Mouse (Mus musculus) MEL (cell line): ENCODE results near the gene Pygo1. TPM values are rescaled to one million over a fixed set of nuclear protein-coding genes. Genes with fewer than 3 reads are reported as not detected.

Experiments
- DNase-seq: peaks from one replicate; pipeline ENCODE4 v3.0.0; 2011; ENCODE audit warnings: low read depth, low spot score
- H3K27ac ChIP-seq: 2 replicates; pipeline ENCODE4 v1.5.1; 2012; ENCODE audit warnings: low read depth, mild to moderate bottlenecking, control low read depth, low read length, moderate library complexity; ENCODE audit not compliant: control insufficient read depth
- H3K27me3 ChIP-seq, 2 experiments: fragments of 150-350 bp in 1 of 2; sonication (generic) in 1 of 2; 2 replicates each; pipeline ENCODE4 v1.6.1; 2012; ENCODE audit warnings: low read length in 2 of 2, mild to moderate bottlenecking in 2 of 2, improper control_type of control experiment in 1 of 2, moderate library complexity in 1 of 2; ENCODE audit not compliant: insufficient read depth in 2 of 2, control insufficient read depth in 1 of 2
- H3K36me3 ChIP-seq, 2 experiments: 2 replicates each; pipeline ENCODE4 v1.6.1; 2012 to 2014; ENCODE audit warnings: low read length in 2 of 2, improper control_type of control experiment in 1 of 2, inconsistent platforms in 1 of 2, mild to moderate bottlenecking in 1 of 2; ENCODE audit not compliant: insufficient read depth in 2 of 2, control insufficient read depth in 1 of 2
- H3K4me1 ChIP-seq, 2 experiments: fragments of 150-350 bp in 1 of 2; sonication (generic) in 1 of 2; 2 replicates each; pipeline ENCODE4 v1.6.1; 2012; ENCODE audit warnings: low read length in 2 of 2, improper control_type of control experiment in 1 of 2, mild to moderate bottlenecking in 1 of 2; ENCODE audit not compliant: insufficient read depth in 2 of 2, control insufficient read depth in 1 of 2
- H3K4me3 ChIP-seq, 2 experiments: fragments of 150-350 bp in 1 of 2; sonication (generic) in 1 of 2; 2 replicates each; pipeline ENCODE4 v1.5.1; 2012; ENCODE audit warnings: low read depth in 2 of 2, low read length in 2 of 2, mild to moderate bottlenecking in 2 of 2, moderate library complexity in 2 of 2, control low read depth in 1 of 2, improper control_type of control experiment in 1 of 2; ENCODE audit not compliant: control insufficient read depth in 1 of 2, insufficient read depth in 1 of 2
- H3K79me2 ChIP-seq: 2 replicates; pipeline ENCODE4 v1.6.1; 2012; ENCODE audit warnings: mild to moderate bottlenecking, low read length, moderate library complexity; ENCODE audit not compliant: control insufficient read depth, poor library complexity, insufficient read depth
- H3K9ac ChIP-seq: 2 replicates; pipeline ENCODE4 v1.6.1; 2012; ENCODE audit warnings: low read depth, mild to moderate bottlenecking, control low read depth, low read length, moderate library complexity; ENCODE audit not compliant: control insufficient read depth, poor library complexity, severe bottlenecking
- H3K9me3 ChIP-seq: fragments of 150-350 bp; sonication (generic); replicated peaks from 2 replicates; pipeline ENCODE4 v1.6.1; 2012; ENCODE audit warnings: mild to moderate bottlenecking, low read length, improper control_type of control experiment, moderate library complexity; ENCODE audit not compliant: insufficient read depth
- BHLHE40 ChIP-seq: IDR thresholded peaks from 2 replicates; pipeline ENCODE4 v1.6.1; 2012; ENCODE audit warnings: low read depth, mild to moderate bottlenecking, inconsistent platforms, low read length, improper control_type of control experiment, borderline replicate concordance
- E2F4 ChIP-seq: IDR thresholded peaks from 2 replicates; pipeline ENCODE4 v1.6.1; 2011; ENCODE audit warnings: low read depth, low read length, improper control_type of control experiment, borderline replicate concordance
- ELF1 ChIP-seq: IDR thresholded peaks from 2 replicates; pipeline ENCODE4 v1.6.1; 2014; ENCODE audit warnings: low read depth, mild to moderate bottlenecking, inconsistent platforms, low read length, improper control_type of control experiment, moderate library complexity
- HCFC1 ChIP-seq: IDR thresholded peaks from 2 replicates; pipeline ENCODE4 v1.6.1; 2012; ENCODE audit warnings: low read depth, mild to moderate bottlenecking, inconsistent platforms, low read length, improper control_type of control experiment, moderate library complexity
- JUND ChIP-seq: IDR thresholded peaks from 2 replicates; pipeline ENCODE4 v1.6.1; 2011; ENCODE audit warnings: low read depth, mild to moderate bottlenecking, improper control_type of control experiment, low read length
- KAT2A ChIP-seq: conservative IDR thresholded peaks from 2 replicates; pipeline ENCODE4 v1.6.1; 2012; ENCODE audit warnings: low read depth, low read length, improper control_type of control experiment, inconsistent platforms
- MAFK ChIP-seq: IDR thresholded peaks from 2 replicates; pipeline ENCODE4 v1.6.1; 2011; ENCODE audit warnings: low read depth, mild to moderate bottlenecking, low read length, improper control_type of control experiment, borderline replicate concordance
- MAX ChIP-seq: IDR thresholded peaks from 2 replicates; pipeline ENCODE4 v1.6.1; 2011; ENCODE audit warnings: low read length, improper control_type of control experiment
- MEF2A ChIP-seq: IDR thresholded peaks from 2 replicates; pipeline ENCODE4 v1.6.1; 2014; ENCODE audit warnings: low read depth, mild to moderate bottlenecking, inconsistent platforms, low read length, improper control_type of control experiment; ENCODE audit not compliant: poor library complexity, insufficient replicate concordance, severe bottlenecking; ENCODE audit errors: extremely low read depth
- MYB ChIP-seq: IDR thresholded peaks from 2 replicates; pipeline ENCODE4 v1.6.1; 2011; ENCODE audit warnings: mild to moderate bottlenecking, low read depth, low read length, improper control_type of control experiment
- NELFE ChIP-seq: IDR thresholded peaks from 2 replicates; pipeline ENCODE4 v1.6.1; 2011; ENCODE audit warnings: low read depth, low read length, improper control_type of control experiment
- POLR2AphosphoS2 ChIP-seq: IDR thresholded peaks from 2 replicates; pipeline ENCODE4 v1.6.1; 2011; ENCODE audit warnings: low read length, improper control_type of control experiment
- POLR2AphosphoS5 ChIP-seq: IDR thresholded peaks from 2 replicates; pipeline ENCODE4 v1.6.1; 2012; ENCODE audit warnings: low read depth, borderline replicate concordance, mild to moderate bottlenecking, inconsistent platforms, low read length, moderate library complexity, mixed read lengths
- RAD21 ChIP-seq: IDR thresholded peaks from 2 replicates; pipeline ENCODE4 v1.6.1; 2011; ENCODE audit warnings: mild to moderate bottlenecking, low read depth, low read length, improper control_type of control experiment
- TAL1 ChIP-seq: IDR thresholded peaks from 2 replicates; pipeline ENCODE4 v1.6.1; 2012; ENCODE audit warnings: mild to moderate bottlenecking, inconsistent platforms, low read length, moderate library complexity, mixed read lengths
- TBP ChIP-seq: IDR thresholded peaks from 2 replicates; pipeline ENCODE4 v1.8.0; 2011; ENCODE audit warnings: low read depth, low read length, improper control_type of control experiment
- TCF12 ChIP-seq: IDR thresholded peaks from 2 replicates; pipeline ENCODE4 v1.6.1; 2014; ENCODE audit warnings: low read depth, mild to moderate bottlenecking, inconsistent platforms, low read length, improper control_type of control experiment, moderate library complexity
- ZC3H11A ChIP-seq: IDR thresholded peaks from 2 replicates; pipeline ENCODE4 v1.6.1; 2012; ENCODE audit warnings: low read depth, mild to moderate bottlenecking, inconsistent platforms, low read length, improper control_type of control experiment
- ZMIZ1 ChIP-seq: IDR thresholded peaks from 2 replicates; pipeline ENCODE4 v1.6.1; 2012; ENCODE audit warnings: low read depth, mild to moderate bottlenecking, inconsistent platforms, low read length, improper control_type of control experiment, moderate library complexity
- polyA plus RNA-seq, 2 experiments: library from polyadenylated mRNA; stranded (reverse) in 1 of 2; unstranded in 1 of 2; fragments of >175 nt in 1 of 2; fragments of >200 nt in 1 of 2; gene quantifications; 2 replicates each; pipeline versions ENCODE4 v1.2.1 to v1.2.4; 2012; ENCODE audit warnings: low replicate concordance in 2 of 2, low read depth in 1 of 2; ENCODE audit not compliant: insufficient read length in 2 of 2, insufficient read depth in 1 of 2, missing spikeins in 1 of 2
- total RNA-seq: library from RNA; depleted of rRNA; stranded (reverse); fragments of 300-350 nt; gene quantifications from 2 replicates; pipeline ENCODE4 v1.2.3, GENCODE M21; 2012

The Pygo1 gene
- total and polyA plus RNA-seq, 3 experiments = not detected

DNA sequence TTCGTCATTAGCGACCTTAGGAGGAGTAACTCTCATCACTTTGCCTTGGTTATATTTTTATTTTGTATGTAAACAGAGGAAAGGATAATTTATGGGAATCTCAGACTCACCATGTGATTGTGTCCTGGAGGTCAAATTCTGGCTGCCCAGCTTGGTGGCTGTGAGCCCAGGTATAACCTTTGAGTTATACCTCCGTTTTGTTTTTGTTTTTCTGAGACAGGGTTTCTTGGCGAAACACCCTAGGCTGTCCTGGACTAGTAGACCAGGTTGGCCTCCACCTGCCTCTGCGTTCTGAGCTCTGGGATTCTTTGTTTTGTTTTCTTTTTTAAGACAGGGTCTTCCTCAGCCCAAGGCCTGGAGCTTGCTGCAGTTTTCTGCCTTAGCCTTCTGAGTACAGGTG, 63.3 kb downstream of the Pygo1 start:
- Histone ChIP-seq H3K9ac (no peak overlapping the region), H3K36me3 (peaks cover 0 to 11% of the 10 kb centered on the region in 2 experiments; a peak in 2 of 4 replicates)
- TF ChIP-seq ZMIZ1 (no peak), JUND (no peak), HCFC1 (no peak), ELF1 (no peak), BHLHE40 (no peak), POLR2AphosphoS2 (no peak), NELFE (no peak), POLR2AphosphoS5 (no peak), MYB (no peak), RAD21 (no peak), MAFK (no peak), MAX (no peak), TAL1 (no peak), E2F4 (no peak), MEF2A (no peak), ZC3H11A (no peak)
- TF ChIP-seq, all 39 proteins: peak for 0
- DNase-seq = no peak
- Histone ChIP-seq H3K4me1 (peaks cover 2 to 7% of the 10 kb centered on the region in 2 experiments), H3K79me2 (no peaks in the 10 kb centered on the region), H3K9me3 (no peaks in the 10 kb centered on the region), H3K27me3 (no peaks in the 10 kb centered on the region), H3K27ac (no peak overlapping the region), H3K4me3 (no peak overlapping the region)

- Histone ChIP-seq H3K27me3 (no peaks in the 10 kb centered on the region), H3K36me3 (peaks cover 0 to 5% of the 10 kb centered on the region in 2 experiments; a peak in 2 of 4 replicates), H3K4me3 (peak overlapping the region in 1 of 2 experiments; percentile 15; a peak in 1 of 4 replicates), H3K9me3 (no peaks in the 10 kb centered on the region), H3K79me2 (no peaks in the 10 kb centered on the region), H3K9ac (no peak overlapping the region), H3K4me1 (peaks cover 2 to 3% of the 10 kb centered on the region in 2 experiments; a peak in 3 of 4 replicates), H3K27ac (no peak overlapping the region)
- TF ChIP-seq TBP (peak; percentile 85), TCF12 (no peak), KAT2A (no peak)
- DNase-seq = peak; percentile 47
These were observed 66.0 kb downstream of the Pygo1 start for GRCm38 (mm10) chr9:72991420-72991819.
